Mouse (Mus musculus): ENCODE measurements around the gene Med9. TPM values are rescaled to one million over a fixed set of nuclear protein-coding genes. Genes with fewer than 3 reads are reported as not detected.

Med9 gene
- polyA plus RNA-seq, 1 experiment: 38.9 TPM

DNA sequence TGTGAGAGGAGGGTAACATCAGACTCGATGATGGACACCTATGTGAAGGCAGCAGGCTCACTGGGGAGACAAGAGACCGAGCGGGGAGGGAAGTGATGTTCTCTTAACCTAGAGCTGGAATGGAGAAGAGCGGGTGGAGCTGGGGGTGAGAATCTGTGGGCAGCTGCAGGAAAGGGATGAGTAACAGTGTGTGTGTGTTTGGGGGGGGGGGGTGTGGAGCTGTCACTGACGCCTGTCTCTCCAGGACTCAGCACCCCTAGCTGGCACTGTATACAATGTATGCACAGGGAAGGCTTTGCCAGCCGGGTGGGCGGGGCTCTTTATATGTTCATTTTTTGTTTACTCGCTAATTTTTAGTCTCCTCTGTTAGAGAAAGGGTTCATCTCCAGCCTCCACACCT, 55.8 kb downstream of the Med9 start:
- H3K27me3 ChIP-seq (ENCODE audit: control insufficient read depth, insufficient read depth, insufficient read length): no peaks in the 10 kb centered on the region
- no peak overlapping the region for H3K4me3 ChIP-seq (ENCODE audit: insufficient read depth, poor library complexity, severe bottlenecking)
- TF ChIP-seq MAX (IDR thresholded peaks at IDR 0.05) (no peak), FOSL1 (IDR thresholded peaks at IDR 0.05; ENCODE audit: insufficient read depth, low read length, poor library complexity, severe bottlenecking) (no peak), CEBPB (IDR thresholded peaks at IDR 0.05; ENCODE audit: low read depth) (no peak), MYOG (IDR thresholded peaks at IDR 0.05; ENCODE audit: control insufficient read depth, extremely low read depth, insufficient read length) (no peak), CTCF (IDR thresholded peaks at IDR 0.05; ENCODE audit: control insufficient read depth, insufficient read depth, insufficient read length) (no peak), USF1 (IDR thresholded peaks at IDR 0.05; ENCODE audit: low read depth) (no peak), MYOD1 (IDR thresholded peaks at IDR 0.05; ENCODE audit: control insufficient read depth, insufficient read length, low read depth) (no peak)
- no peaks in the 10 kb centered on the region for H3K79me2 ChIP-seq (ENCODE audit: control insufficient read depth, insufficient read depth)
- H3K79me3 ChIP-seq (ENCODE audit: low read depth): no peaks in the 10 kb centered on the region
- H3K36me3 ChIP-seq (ENCODE audit: control insufficient read depth, insufficient read depth): no peaks in the 10 kb centered on the region
- no peak overlapping the region for H3ac ChIP-seq (ENCODE audit: control insufficient read depth, insufficient read length, low read depth)

DNA sequence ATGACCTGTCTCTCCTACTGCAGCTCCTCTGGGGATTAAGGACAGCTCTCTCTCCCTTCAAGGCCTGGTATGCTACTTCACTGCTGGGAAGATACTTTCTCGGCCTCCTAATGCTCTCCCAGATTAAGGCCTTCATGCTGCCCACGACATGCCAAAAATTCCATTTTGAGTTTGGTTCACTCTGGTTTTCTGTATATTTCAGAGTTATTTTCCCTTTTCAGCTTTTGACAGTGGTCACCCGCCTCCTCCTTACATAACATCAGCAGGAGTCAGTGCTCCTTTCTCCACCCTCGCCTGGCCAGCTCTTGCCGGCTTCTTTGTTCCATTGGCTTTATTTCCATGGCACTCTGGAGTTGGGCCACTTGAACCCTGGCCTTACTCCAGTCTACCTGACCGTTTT, 56.7 kb downstream of the Med9 start:
- H3K4me3 ChIP-seq (ENCODE audit: insufficient read depth, poor library complexity, severe bottlenecking): no peak overlapping the region
- no peak overlapping the region for H3ac ChIP-seq (ENCODE audit: control insufficient read depth, insufficient read length, low read depth)
- H3K79me3 ChIP-seq (ENCODE audit: low read depth): no peaks in the 10 kb centered on the region
- TF ChIP-seq FOSL1 (IDR thresholded peaks at IDR 0.05; ENCODE audit: insufficient read depth, low read length, poor library complexity, severe bottlenecking) (no peak), MYOG (IDR thresholded peaks at IDR 0.05; ENCODE audit: control insufficient read depth, extremely low read depth, insufficient read length) (no peak), CTCF (IDR thresholded peaks at IDR 0.05; ENCODE audit: control insufficient read depth, insufficient read depth, insufficient read length) (no peak), CEBPB (IDR thresholded peaks at IDR 0.05; ENCODE audit: low read depth) (no peak), USF1 (IDR thresholded peaks at IDR 0.05; ENCODE audit: low read depth) (no peak), MAX (IDR thresholded peaks at IDR 0.05) (no peak), MYOD1 (IDR thresholded peaks at IDR 0.05; ENCODE audit: control insufficient read depth, insufficient read length, low read depth) (no peak)
- no peaks in the 10 kb centered on the region for H3K79me2 ChIP-seq (ENCODE audit: control insufficient read depth, insufficient read depth)
- no peaks in the 10 kb centered on the region for H3K27me3 ChIP-seq (ENCODE audit: control insufficient read depth, insufficient read depth, insufficient read length)
- H3K36me3 ChIP-seq (ENCODE audit: control insufficient read depth, insufficient read depth): no peaks in the 10 kb centered on the region

DNA sequence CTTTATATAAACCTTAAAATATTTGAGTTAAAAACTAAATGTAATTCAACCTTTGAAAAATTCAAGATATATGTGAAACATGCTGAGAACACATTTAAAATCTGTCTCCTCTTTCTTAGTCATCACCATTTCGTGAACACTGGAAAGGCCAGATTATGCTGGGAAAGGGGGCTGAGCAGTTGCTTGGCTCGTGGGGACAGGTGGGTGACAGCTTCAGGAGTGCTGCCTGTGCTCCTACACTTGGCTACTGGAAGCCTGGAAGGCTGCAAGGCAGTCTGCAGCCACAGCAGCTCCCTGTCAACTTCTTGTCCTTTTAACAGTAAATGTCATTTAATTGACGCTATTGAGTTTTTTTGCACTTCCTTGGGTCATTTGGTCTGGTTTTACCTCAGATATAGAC, 57.9 kb downstream of the Med9 start:
- Histone ChIP-seq H3K4me3 (ENCODE audit: insufficient read depth, poor library complexity, severe bottlenecking) (no peak overlapping the region), H3K79me3 (ENCODE audit: low read depth) (no peaks in the 10 kb centered on the region), H3K27me3 (ENCODE audit: control insufficient read depth, insufficient read depth, insufficient read length) (no peaks in the 10 kb centered on the region), H3K36me3 (ENCODE audit: control insufficient read depth, insufficient read depth) (no peaks in the 10 kb centered on the region), H3ac (ENCODE audit: control insufficient read depth, insufficient read length, low read depth) (no peak overlapping the region), H3K79me2 (ENCODE audit: control insufficient read depth, insufficient read depth) (no peaks in the 10 kb centered on the region)
- TF ChIP-seq CTCF (IDR thresholded peaks at IDR 0.05; ENCODE audit: control insufficient read depth, insufficient read depth, insufficient read length): no peak
- no peak for TF ChIP-seq MYOG (IDR thresholded peaks at IDR 0.05; ENCODE audit: control insufficient read depth, extremely low read depth, insufficient read length)
- no peak for TF ChIP-seq CEBPB (IDR thresholded peaks at IDR 0.05; ENCODE audit: low read depth)
- no peak for TF ChIP-seq FOSL1 (IDR thresholded peaks at IDR 0.05; ENCODE audit: insufficient read depth, low read length, poor library complexity, severe bottlenecking)
- no peak for TF ChIP-seq MYOD1 (IDR thresholded peaks at IDR 0.05; ENCODE audit: control insufficient read depth, insufficient read length, low read depth)
- no peak for TF ChIP-seq USF1 (IDR thresholded peaks at IDR 0.05; ENCODE audit: low read depth)
- TF ChIP-seq MAX (IDR thresholded peaks at IDR 0.05): no peak

DNA sequence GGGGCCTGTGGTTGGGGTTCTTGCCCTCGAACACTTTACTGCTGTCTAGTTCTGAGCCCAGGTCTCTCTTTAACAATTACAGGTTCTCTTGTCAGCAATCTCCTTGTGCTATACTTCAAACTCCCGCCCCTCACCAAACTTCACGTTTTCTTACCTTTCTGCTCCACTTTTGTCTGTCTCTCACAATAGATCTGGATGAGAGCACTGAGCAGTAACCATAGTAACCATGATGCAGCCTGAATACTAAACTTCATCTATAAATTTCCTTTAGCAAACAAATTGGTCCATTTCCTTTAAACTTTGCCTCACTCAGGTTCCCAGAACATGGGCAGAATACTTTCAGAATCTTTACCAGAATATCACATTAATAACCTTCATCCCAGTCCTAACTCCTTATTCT, 61.4 kb downstream of the Med9 start:
- TF ChIP-seq USF1 (IDR thresholded peaks at IDR 0.05; ENCODE audit: low read depth) (no peak), CTCF (IDR thresholded peaks at IDR 0.05; ENCODE audit: control insufficient read depth, insufficient read depth, insufficient read length) (no peak)
- H3K4me3 ChIP-seq (ENCODE audit: insufficient read depth, poor library complexity, severe bottlenecking): no peak overlapping the region
- no peaks in the 10 kb centered on the region for H3K27me3 ChIP-seq (ENCODE audit: control insufficient read depth, insufficient read depth, insufficient read length)
- no peak overlapping the region for H3ac ChIP-seq (ENCODE audit: control insufficient read depth, insufficient read length, low read depth)
- no peaks in the 10 kb centered on the region for H3K79me2 ChIP-seq (ENCODE audit: control insufficient read depth, insufficient read depth)
- no peaks in the 10 kb centered on the region for H3K79me3 ChIP-seq (ENCODE audit: low read depth)
- no peaks in the 10 kb centered on the region for H3K36me3 ChIP-seq (ENCODE audit: control insufficient read depth, insufficient read depth)

DNA sequence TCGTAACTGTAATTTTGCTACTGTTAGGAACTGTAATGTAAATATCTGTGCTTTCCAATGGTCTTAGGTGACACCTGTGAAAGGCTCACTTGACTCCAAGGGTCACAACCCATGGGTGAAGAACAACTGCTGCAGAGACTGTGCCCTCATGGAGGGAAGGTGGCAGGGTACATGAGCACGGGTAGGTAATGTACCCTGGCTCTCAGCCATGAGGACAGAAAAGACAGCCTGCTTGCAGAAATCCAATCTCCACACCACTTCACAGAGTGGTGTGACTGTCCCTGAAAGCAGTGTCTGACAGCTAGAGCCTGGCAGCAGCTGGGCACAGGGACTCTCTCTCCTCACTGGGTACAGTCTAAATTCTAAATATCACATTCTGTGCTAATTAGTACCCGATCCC, 63.5 kb downstream of the Med9 start:
- Histone ChIP-seq H3K4me3 (ENCODE audit: insufficient read depth, poor library complexity, severe bottlenecking) (no peak overlapping the region), H3ac (ENCODE audit: control insufficient read depth, insufficient read length, low read depth) (no peak overlapping the region), H3K36me3 (ENCODE audit: control insufficient read depth, insufficient read depth) (no peaks in the 10 kb centered on the region), H3K79me3 (ENCODE audit: low read depth) (no peaks in the 10 kb centered on the region), H3K27me3 (ENCODE audit: control insufficient read depth, insufficient read depth, insufficient read length) (no peaks in the 10 kb centered on the region), H3K79me2 (ENCODE audit: control insufficient read depth, insufficient read depth) (no peaks in the 10 kb centered on the region)
- TF ChIP-seq MAX (IDR thresholded peaks at IDR 0.05) (no peak), USF1 (IDR thresholded peaks at IDR 0.05; ENCODE audit: low read depth) (no peak), CTCF (IDR thresholded peaks at IDR 0.05; ENCODE audit: control insufficient read depth, insufficient read depth, insufficient read length) (no peak), FOSL1 (IDR thresholded peaks at IDR 0.05; ENCODE audit: insufficient read depth, low read length, poor library complexity, severe bottlenecking) (no peak), MYOD1 (IDR thresholded peaks at IDR 0.05; ENCODE audit: control insufficient read depth, insufficient read length, low read depth) (no peak), CEBPB (IDR thresholded peaks at IDR 0.05; ENCODE audit: low read depth) (no peak), MYOG (IDR thresholded peaks at IDR 0.05; ENCODE audit: control insufficient read depth, extremely low read depth, insufficient read length) (no peak)

Other genes starting within 250 kb of the Med9 start
- gene Pld6, start 160.6 kb upstream of the Med9 start, polyA plus RNA-seq (2012; fragmentation: generic; extraction: Trizol): 0.02 TPM
- 20.7 TPM for gene Flcn, start 138.2 kb upstream of the Med9 start, polyA plus RNA-seq (2012; fragmentation: generic; extraction: Trizol)
- gene Nt5m, start 108.8 kb upstream of the Med9 start, polyA plus RNA-seq (2012; fragmentation: generic; extraction: Trizol): 19.4 TPM
- 69.0 TPM for gene Cops3, start 108.4 kb upstream of the Med9 start, polyA plus RNA-seq (2012; fragmentation: generic; extraction: Trizol)
- 0.16 TPM for gene Rasd1, start 16.7 kb downstream of the Med9 start, polyA plus RNA-seq (2012; fragmentation: generic; extraction: Trizol)
- gene Pemt, start 98.3 kb downstream of the Med9 start, polyA plus RNA-seq (2012; fragmentation: generic; extraction: Trizol): 16.7 TPM
- gene Rai1, start 156.8 kb downstream of the Med9 start, polyA plus RNA-seq (2012; fragmentation: generic; extraction: Trizol): 24.9 TPM